Mouse (Mus musculus): Measurements from ENCODE around the gene Prkce.

The Prkce gene

GRCm38 (mm10) chr17:86484087-86484737, 316.6 kb downstream of the Prkce start:
- DNase-seq (ENCODE audit: low spot score) = peak; percentile 60

DNA sequence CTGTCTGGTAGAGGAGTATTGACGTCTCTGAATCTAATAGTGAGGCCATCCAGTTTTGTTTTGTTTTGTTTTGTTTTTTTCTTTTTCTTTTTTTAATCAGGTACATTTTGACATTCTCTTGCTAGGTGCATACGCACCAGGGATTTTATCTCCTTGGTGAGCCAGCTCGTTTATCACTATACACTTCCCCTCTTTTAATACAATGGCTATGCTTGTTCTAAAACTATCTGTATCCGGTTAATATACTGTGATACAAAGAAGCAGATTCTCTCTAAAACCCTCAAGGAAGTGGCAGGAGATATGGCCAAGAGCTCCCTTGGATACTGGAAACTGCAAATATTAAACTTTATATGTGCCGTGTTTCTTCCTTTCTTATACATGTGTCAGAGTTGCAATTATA, 319.1 kb downstream of the Prkce start:
- no peak for DNase-seq (ENCODE audit: low spot score)

- no peak for DNase-seq (ENCODE audit: low spot score)
Observed at GRCm38 (mm10) chr17:86487450-86487849, 319.9 kb downstream of the Prkce start.

GRCm38 (mm10) chr17:86489827-86490226, 322.2 kb downstream of the Prkce start:
- no peak for DNase-seq (ENCODE audit: low spot score)

- no peak for DNase-seq (ENCODE audit: low spot score)
Observed at GRCm38 (mm10) chr17:86492376-86492775, 324.8 kb downstream of the Prkce start.

DNA sequence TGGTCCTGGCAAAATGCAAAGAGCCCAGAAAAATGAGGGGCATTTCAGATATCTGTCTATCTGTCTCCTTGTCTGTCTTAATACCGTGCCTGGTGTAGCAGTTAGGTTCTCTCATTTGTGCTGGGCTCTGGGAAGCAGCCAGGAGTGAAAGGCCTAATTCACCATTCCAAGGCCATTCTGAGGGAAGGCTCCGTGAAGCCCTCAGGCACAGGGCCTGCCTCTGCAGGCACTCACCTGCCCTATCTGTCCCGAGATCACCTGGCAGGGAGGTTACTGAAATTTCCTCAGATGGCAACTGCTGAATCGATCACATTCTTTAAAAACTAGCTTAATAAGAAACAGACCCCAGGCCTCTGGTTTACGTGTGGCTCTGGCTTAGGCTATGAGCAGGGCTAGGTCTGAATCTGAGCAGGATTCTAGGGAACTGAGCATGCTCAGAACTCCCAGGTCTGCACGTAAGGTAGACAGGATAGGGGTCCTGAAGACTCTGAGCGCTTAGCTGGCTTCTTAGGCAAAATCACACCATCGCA, 326.4 kb downstream of the Prkce start:
- DNase-seq (ENCODE audit: low spot score) = no peak

GRCm38 (mm10) chr17:86494494-86494893, 326.9 kb downstream of the Prkce start:
- no peak for DNase-seq (ENCODE audit: low spot score)

DNA sequence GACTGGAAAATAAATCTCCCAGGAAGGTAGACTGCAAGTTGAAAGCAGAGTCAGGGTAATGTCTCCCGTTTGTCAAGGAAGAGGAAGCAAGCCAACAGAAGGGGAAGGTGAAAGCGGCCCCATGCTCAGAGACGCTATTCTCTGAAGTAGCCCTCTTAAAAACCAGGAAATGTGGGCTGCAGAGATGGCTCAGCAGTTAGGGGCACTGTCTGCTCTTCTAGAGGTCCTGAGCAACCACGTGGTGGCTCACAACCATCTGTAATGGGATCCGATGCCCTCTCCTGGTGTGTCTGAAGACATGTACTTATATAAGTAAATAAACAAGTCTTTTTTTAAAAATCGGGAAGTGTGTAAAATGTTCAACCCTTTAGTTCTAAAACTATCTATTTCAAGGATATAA, 327.3 kb downstream of the Prkce start:
- DNase-seq (ENCODE audit: low spot score) = no peak

DNA sequence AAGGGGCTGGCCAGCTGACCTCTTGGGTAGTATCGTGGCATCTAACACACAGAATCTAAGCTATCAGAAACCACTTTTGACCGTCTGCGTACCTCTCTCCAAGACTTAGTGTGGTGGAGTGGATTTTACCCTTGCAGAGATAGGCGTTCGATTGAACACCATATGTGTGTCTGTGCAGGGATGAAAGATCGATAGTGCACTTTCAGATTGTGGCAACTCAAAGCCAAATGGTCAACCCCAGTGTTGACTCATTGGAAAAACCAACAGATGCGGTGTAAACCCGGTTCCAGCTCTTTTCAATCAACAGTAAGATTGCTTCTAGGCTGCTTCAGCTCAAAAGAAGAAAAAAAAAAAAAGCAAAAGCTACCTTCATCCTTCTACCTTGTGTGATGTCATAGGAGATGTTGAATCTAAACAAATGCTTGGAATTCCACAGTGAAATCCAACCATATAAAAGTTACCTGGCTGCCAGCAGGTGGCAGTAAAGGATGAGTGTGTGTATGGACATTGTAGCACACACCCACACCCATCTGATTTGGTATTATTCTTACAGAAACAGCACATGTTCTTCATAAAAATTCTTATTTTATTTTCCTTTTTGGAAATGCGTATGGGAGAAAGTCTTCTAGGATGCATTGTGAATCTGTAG, 328.7 kb downstream of the Prkce start:
- DNase-seq (ENCODE audit: low spot score) = peak; percentile 32

DNA sequence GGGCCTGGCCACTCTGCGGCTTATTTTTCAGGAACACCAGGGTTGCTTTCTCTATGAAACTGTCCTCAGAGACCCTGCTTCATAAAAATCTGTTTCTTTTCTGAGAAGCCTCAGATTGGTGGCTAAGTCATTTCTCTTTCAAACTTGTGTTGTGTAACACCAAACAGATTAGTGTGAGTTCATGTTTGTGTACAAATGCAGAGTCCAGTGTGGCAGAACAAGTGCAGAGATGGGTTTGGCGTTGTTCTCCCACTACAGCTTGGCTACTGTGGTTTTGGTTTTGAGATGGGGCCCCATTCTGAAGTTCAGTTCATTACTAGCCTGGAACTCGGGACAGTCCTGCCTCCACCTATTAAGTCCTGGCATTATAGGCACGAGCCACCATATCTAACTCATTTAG, 329.7 kb downstream of the Prkce start:
- no peak for DNase-seq (ENCODE audit: low spot score)

DNA sequence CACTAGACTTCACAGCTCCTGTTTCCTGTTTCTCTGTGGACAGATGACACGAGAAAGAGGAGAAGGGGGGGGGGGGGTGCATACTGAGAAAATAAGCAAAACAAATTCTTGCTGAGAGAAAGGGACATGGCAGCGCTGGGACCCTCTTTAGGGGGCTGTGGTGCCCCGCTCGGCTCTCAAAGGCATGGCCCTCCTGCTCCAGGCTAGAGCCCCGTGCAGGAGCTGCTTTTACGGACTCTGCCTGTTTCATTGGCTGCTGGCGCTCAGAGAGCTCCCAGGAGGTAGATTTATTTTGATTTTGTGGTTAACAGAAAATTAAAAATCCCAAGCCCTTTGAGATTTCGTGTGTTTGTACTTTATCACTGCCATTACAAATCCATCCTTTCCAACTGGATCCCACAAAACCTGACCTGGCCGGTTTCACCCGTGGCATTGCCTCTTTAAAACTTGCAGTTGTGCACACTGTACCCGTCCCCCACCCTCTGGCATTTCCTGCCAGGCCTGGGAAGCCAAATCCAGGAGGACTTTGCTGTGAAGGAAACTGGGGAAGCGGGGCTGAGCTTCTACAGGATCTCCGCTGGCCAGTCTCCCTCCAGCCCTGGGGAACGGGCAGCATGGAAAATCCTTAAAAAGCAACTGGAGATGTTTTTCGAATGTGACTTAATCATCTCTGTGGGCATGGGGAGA, 331.9 kb downstream of the Prkce start:
- no peak for DNase-seq (ENCODE audit: low spot score)

DNA sequence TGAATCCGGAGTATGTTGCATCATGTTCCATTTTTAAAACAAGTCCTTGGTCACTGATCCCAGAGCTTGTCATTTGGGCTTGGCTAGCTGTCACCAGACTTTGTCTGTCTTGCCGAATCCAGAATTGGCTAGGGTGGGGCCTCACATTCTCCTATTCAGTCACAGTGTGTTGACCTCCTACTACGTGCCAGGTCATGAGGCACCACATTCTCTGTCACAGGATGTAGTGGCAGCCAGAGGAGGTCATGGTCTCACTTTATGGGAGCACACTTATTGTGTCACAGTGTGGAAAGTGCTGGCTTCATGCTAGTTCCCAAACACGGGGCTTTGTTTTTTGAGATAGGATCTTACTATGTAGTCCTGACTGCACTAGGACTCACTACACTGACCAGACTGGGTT, 333.8 kb downstream of the Prkce start:
- DNase-seq (ENCODE audit: low spot score) = no peak

DNA sequence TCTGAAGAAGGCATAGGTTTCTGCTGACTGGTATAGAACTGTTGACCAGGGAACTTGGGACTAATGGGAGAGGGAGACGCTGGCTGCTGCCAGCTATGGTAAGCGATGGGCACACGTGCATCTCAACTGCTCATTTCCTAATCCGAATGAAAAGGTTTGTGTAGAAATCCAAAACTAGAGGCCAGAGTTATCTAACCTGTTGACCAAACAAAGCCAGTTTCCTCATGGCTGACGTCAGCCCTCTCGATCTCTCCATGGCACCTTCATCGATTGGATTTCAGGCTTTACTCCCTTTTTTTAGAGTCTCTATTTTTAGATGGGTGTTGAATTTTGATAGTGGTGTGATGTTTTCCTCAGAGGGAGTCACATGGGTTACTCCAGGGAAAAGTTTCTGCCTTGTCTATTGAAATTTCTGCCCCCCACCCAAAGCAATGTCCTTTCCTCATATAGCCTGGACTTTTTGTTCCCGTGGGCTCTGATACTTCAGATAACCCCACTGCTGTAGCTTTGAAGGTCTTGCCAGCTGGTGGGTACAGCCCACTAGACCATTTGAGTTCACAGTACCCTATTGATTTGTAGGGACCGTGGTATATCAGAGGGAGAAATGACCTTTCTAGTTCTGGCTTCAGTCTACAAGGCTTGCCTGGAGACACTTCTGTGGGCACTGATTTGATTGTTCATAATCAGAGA, 335.8 kb downstream of the Prkce start:
- DNase-seq (ENCODE audit: low spot score) = no peak

- DNase-seq (ENCODE audit: low spot score) = no peak
Observed at GRCm38 (mm10) chr17:86505183-86505631, 337.6 kb downstream of the Prkce start, which contains the start of gene Gm10309. Gene Gm10309 (minus strand): TSS chr17:86505232.

- no peak for DNase-seq (ENCODE audit: low spot score)
Observed at GRCm38 (mm10) chr17:86506881-86507280, 339.3 kb downstream of the Prkce start.

DNA sequence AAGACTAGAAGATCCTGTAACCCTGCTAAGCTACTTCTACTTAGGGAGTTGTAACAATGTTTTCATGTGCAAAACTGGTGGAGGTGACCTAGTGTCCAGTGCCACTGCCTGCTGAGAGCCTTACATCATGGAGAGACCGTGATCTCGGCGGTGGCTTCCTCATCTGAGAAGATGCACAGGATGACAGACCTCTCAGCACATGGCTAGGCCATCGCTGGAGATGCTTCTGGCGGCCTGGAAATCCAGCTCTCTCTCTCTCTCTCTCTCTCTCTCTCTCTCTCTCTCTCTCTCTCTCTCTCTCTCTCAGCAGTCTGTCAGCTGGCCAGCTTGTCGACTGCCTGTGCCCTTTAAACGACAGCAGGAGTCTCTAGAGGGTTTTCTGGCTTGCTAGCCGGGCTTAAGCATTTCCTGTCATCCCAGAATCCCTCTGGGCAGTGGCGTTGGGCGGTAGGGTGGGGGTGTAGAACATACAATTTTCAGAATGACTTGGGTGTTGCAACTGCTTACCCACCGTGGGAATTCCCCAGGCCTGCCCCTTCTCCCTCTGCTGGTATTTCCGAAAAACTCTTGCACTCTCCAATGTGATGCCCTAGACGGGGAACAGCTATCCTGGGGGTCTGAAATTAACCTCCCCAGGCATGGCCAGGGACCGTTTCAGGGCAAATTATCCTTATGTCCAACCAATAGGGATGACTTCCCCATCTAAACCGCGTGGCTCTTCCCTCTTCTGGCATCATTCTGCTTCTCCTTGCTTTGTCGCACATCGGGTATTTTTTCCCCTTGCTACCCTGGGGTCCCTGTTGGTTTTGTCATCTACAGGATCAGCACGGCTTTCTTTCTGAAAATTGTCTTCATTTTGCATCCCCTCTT, 340.0 kb downstream of the Prkce start:
- peak; percentile 11 for DNase-seq (ENCODE audit: low spot score)

- no peak for DNase-seq (ENCODE audit: low spot score)
Observed at GRCm38 (mm10) chr17:86508212-86508490, 340.6 kb downstream of the Prkce start.

DNA sequence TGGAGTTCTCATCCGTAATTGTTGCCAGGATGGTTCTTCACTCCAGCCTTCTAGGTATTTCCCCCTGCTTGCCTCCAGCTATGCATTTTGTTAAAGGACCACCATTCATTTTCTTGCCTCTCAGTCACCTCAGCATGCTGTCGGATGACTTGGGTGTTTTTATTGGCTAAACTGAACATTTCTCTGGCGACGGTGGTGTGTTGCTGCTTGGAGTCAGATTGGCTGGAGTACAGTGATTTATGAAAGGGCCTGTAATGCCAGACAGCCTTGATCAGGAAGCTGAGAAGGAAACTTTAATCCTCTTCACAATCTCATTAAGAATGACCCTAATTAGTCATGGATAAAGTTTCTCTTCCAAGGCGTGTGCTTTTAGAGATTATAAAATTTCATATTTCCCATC, 342.3 kb downstream of the Prkce start:
- no peak for DNase-seq (ENCODE audit: low spot score)

GRCm38 (mm10) chr17:86514974-86515620, 347.5 kb downstream of the Prkce start:
- DNase-seq (ENCODE audit: low spot score) = no peak

DNA sequence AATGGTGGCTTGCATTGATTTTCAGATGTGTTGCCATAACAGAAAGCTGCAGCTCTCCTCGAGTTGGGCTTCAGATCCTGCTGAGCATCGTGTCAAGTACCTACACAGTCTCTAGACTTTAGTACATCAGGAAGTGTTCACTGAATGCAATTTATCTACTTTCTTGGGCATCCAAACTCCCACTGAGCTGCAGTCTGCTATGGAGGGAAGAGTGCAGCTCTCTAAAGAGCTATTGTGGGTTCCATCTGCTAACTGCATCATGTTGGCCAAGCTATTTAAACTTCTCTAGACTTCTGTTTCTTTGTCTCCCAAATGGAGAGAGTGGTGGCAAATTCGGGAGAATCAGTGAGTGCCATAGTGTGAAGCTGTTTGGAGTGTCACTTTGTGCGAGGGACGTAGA, 349.0 kb downstream of the Prkce start:
- no peak for DNase-seq (ENCODE audit: low spot score)

GRCm38 (mm10) chr17:86518604-86519003, 351.0 kb downstream of the Prkce start:
- no peak for DNase-seq (ENCODE audit: low spot score)

Measured in MN1 (cell line).